Mouse (Mus musculus): ENCODE data around the gene Mxd3. TPM values are rescaled to one million over a fixed set of nuclear protein-coding genes. Genes with fewer than 3 reads are reported as not detected.
A peak's percentile ranks its signal among the peaks of the same experiment; 100 is the strongest.

Mxd3 gene
- polyA plus RNA-seq, 2 experiments: 44.1 to 59.8 TPM

GRCm38 (mm10) chr13:55288854-55289253, 40.8 kb downstream of the Mxd3 start:
- Histone ChIP-seq H3K36me3 (ENCODE audit: control insufficient read depth, insufficient read depth, low read length) (peaks cover 80% of the 10 kb centered on the region), H3K27me3 (ENCODE audit: control insufficient read depth, insufficient read depth, low read length) (no peaks in the 10 kb centered on the region), H3K27ac (replicated peaks; ENCODE audit: low read depth, low read length) (no peak overlapping the region), H3K4me1 (ENCODE audit: control insufficient read depth, insufficient read depth, low read length) (no peaks in the 10 kb centered on the region), H3K4me3 (replicated peaks; ENCODE audit: low read length) (no peak overlapping the region), H3K9ac (ENCODE audit: low read depth, low read length, severe bottlenecking) (no peak overlapping the region), H3K4me2 (replicated peaks; ENCODE audit: low read depth, low read length, severe bottlenecking) (no peak overlapping the region), H3K9me3 (ENCODE audit: control insufficient read depth, low read length) (no peaks in the 10 kb centered on the region)
- 87% methylated on average over 3 of the region's 3 CpGs for WGBS
- ATAC-seq (ENCODE audit: low FRiP score, low read depth) (no peak), DNase-seq (ENCODE audit: low spot score) (no peak)
- no peak for TF ChIP-seq POLR2A (IDR thresholded peaks at IDR 0.05; ENCODE audit: borderline replicate concordance, extremely low read depth, insufficient read depth, insufficient read length)

- Histone ChIP-seq H3K4me3 (replicated peaks; ENCODE audit: low read length) (no peak overlapping the region), H3K9me3 (ENCODE audit: control insufficient read depth, low read length) (no peaks in the 10 kb centered on the region), H3K4me2 (replicated peaks; ENCODE audit: low read depth, low read length, severe bottlenecking) (no peak overlapping the region), H3K9ac (ENCODE audit: low read depth, low read length, severe bottlenecking) (no peak overlapping the region), H3K4me1 (ENCODE audit: control insufficient read depth, insufficient read depth, low read length) (no peaks in the 10 kb centered on the region), H3K36me3 (ENCODE audit: control insufficient read depth, insufficient read depth, low read length) (peaks cover 71% of the 10 kb centered on the region), H3K27ac (replicated peaks; ENCODE audit: low read depth, low read length) (no peak overlapping the region), H3K27me3 (ENCODE audit: control insufficient read depth, insufficient read depth, low read length) (no peaks in the 10 kb centered on the region)
- DNase-seq (ENCODE audit: low spot score) (no peak), ATAC-seq (ENCODE audit: low FRiP score, low read depth) (no peak)
- WGBS: 95% methylated on average over 5 of the region's 5 CpGs
- TF ChIP-seq POLR2A (IDR thresholded peaks at IDR 0.05; ENCODE audit: borderline replicate concordance, extremely low read depth, insufficient read depth, insufficient read length): no peak
Measured at GRCm38 (mm10) chr13:55277646-55278045, 52.0 kb downstream of the Mxd3 start.

- peak; percentile 12 for DNase-seq (ENCODE audit: low spot score)
- TF ChIP-seq POLR2A (IDR thresholded peaks at IDR 0.05; ENCODE audit: borderline replicate concordance, extremely low read depth, insufficient read depth, insufficient read length): no peak
- Histone ChIP-seq H3K27ac (replicated peaks; ENCODE audit: low read depth, low read length) (no peak overlapping the region), H3K9me3 (ENCODE audit: control insufficient read depth, low read length) (no peaks in the 10 kb centered on the region), H3K27me3 (ENCODE audit: control insufficient read depth, insufficient read depth, low read length) (no peaks in the 10 kb centered on the region), H3K4me2 (replicated peaks; ENCODE audit: low read depth, low read length, severe bottlenecking) (no peak overlapping the region), H3K36me3 (ENCODE audit: control insufficient read depth, insufficient read depth, low read length) (peaks cover 71% of the 10 kb centered on the region), H3K4me1 (ENCODE audit: control insufficient read depth, insufficient read depth, low read length) (no peaks in the 10 kb centered on the region), H3K4me3 (replicated peaks; ENCODE audit: low read length) (no peak overlapping the region), H3K9ac (ENCODE audit: low read depth, low read length, severe bottlenecking) (no peak overlapping the region)
- no peak for ATAC-seq (ENCODE audit: low FRiP score, low read depth)
- 70% methylated on average over 5 of the region's 5 CpGs for WGBS
Measured at GRCm38 (mm10) chr13:55277203-55277602, 52.4 kb downstream of the Mxd3 start.

Other genes with a start within 250 kb of the Mxd3 start
- gene Uimc1, start 229.5 kb downstream of the Mxd3 start, polyA plus RNA-seq (2012; rRNA removed): 17.5 and 28.5 TPM in 2 replicates
- 27.1 and 30.6 TPM in 2 replicates for gene Uimc1, start 229.5 kb downstream of the Mxd3 start, polyA plus RNA-seq (2014; fragmentation: Nextera tagmentation; extraction: Ambion mirVana)
- 48.6 and 50.8 TPM in 2 replicates for gene Zfp346, start 224.5 kb downstream of the Mxd3 start, polyA plus RNA-seq (2012; rRNA removed)
- 27.0 and 28.9 TPM in 2 replicates for gene Zfp346, start 224.5 kb downstream of the Mxd3 start, polyA plus RNA-seq (2014; fragmentation: Nextera tagmentation; extraction: Ambion mirVana)
- not detected in 2 replicates for gene Gm17617, start 196.3 kb downstream of the Mxd3 start, polyA plus RNA-seq (2012; rRNA removed)
- gene Gm17617, start 196.3 kb downstream of the Mxd3 start, polyA plus RNA-seq (2014; fragmentation: Nextera tagmentation; extraction: Ambion mirVana): not detected in 2 replicates
- 38.9 and 47.4 TPM in 2 replicates for gene Fgfr4, start 177.2 kb downstream of the Mxd3 start, polyA plus RNA-seq (2012; rRNA removed)
- gene Fgfr4, start 177.2 kb downstream of the Mxd3 start, polyA plus RNA-seq (2014; fragmentation: Nextera tagmentation; extraction: Ambion mirVana): 10.9 and 12.1 TPM in 2 replicates
- gene Nsd1, start 120.0 kb downstream of the Mxd3 start, polyA plus RNA-seq (2012; rRNA removed): 40.0 and 41.6 TPM in 2 replicates
- 65.8 and 66.5 TPM in 2 replicates for gene Nsd1, start 120.0 kb downstream of the Mxd3 start, polyA plus RNA-seq (2014; fragmentation: Nextera tagmentation; extraction: Ambion mirVana)
- gene Prelid1, start 9.3 kb downstream of the Mxd3 start, polyA plus RNA-seq (2012; rRNA removed): 282 and 315 TPM in 2 replicates
- gene Prelid1, start 9.3 kb downstream of the Mxd3 start, polyA plus RNA-seq (2014; fragmentation: Nextera tagmentation; extraction: Ambion mirVana): 450 and 476 TPM in 2 replicates
- gene Rab24, start 7.9 kb downstream of the Mxd3 start, polyA plus RNA-seq (2012; rRNA removed): 154 and 165 TPM in 2 replicates
- gene Rab24, start 7.9 kb downstream of the Mxd3 start, polyA plus RNA-seq (2014; fragmentation: Nextera tagmentation; extraction: Ambion mirVana): 109 and 116 TPM in 2 replicates
- gene Lman2, start 33.0 kb upstream of the Mxd3 start, polyA plus RNA-seq (2012; rRNA removed): 84.4 and 101 TPM in 2 replicates
- 92.9 and 101 TPM in 2 replicates for gene Lman2, start 33.0 kb upstream of the Mxd3 start, polyA plus RNA-seq (2014; fragmentation: Nextera tagmentation; extraction: Ambion mirVana)
- gene Rgs14, start 39.9 kb upstream of the Mxd3 start, polyA plus RNA-seq (2012; rRNA removed): 1.8 and 1.9 TPM in 2 replicates
- gene Rgs14, start 39.9 kb upstream of the Mxd3 start, polyA plus RNA-seq (2014; fragmentation: Nextera tagmentation; extraction: Ambion mirVana): 1.3 and 2.4 TPM in 2 replicates
- not detected in 2 replicates for gene Slc34a1, start 68.4 kb upstream of the Mxd3 start, polyA plus RNA-seq (2012; rRNA removed)
- not detected in 2 replicates for gene Slc34a1, start 68.4 kb upstream of the Mxd3 start, polyA plus RNA-seq (2014; fragmentation: Nextera tagmentation; extraction: Ambion mirVana)
- gene Pfn3, start 85.4 kb upstream of the Mxd3 start, polyA plus RNA-seq (2012; rRNA removed): 0.52 TPM in 1 of 2 replicates, not detected in the other
- not detected in 2 replicates for gene Pfn3, start 85.4 kb upstream of the Mxd3 start, polyA plus RNA-seq (2014; fragmentation: Nextera tagmentation; extraction: Ambion mirVana)
- gene F12, start 97.0 kb upstream of the Mxd3 start, polyA plus RNA-seq (2012; rRNA removed): 0.09 and 0.11 TPM in 2 replicates
- gene F12, start 97.0 kb upstream of the Mxd3 start, polyA plus RNA-seq (2014; fragmentation: Nextera tagmentation; extraction: Ambion mirVana): not detected in 2 replicates
- 81.4 and 92.8 TPM in 2 replicates for gene Grk6, start 115.2 kb upstream of the Mxd3 start, polyA plus RNA-seq (2012; rRNA removed)
- 51.7 and 57.5 TPM in 2 replicates for gene Grk6, start 115.2 kb upstream of the Mxd3 start, polyA plus RNA-seq (2014; fragmentation: Nextera tagmentation; extraction: Ambion mirVana)
- 18.6 and 28.4 TPM in 2 replicates for gene Prr7, start 134.4 kb upstream of the Mxd3 start, polyA plus RNA-seq (2012; rRNA removed)
- gene Prr7, start 134.4 kb upstream of the Mxd3 start, polyA plus RNA-seq (2014; fragmentation: Nextera tagmentation; extraction: Ambion mirVana): 1.4 and 2.3 TPM in 2 replicates
- 266 and 303 TPM in 2 replicates for gene Dbn1, start 158.3 kb upstream of the Mxd3 start, polyA plus RNA-seq (2012; rRNA removed)
- 153 and 178 TPM in 2 replicates for gene Dbn1, start 158.3 kb upstream of the Mxd3 start, polyA plus RNA-seq (2014; fragmentation: Nextera tagmentation; extraction: Ambion mirVana)
- gene Pdlim7, start 183.9 kb upstream of the Mxd3 start, polyA plus RNA-seq (2012; rRNA removed): 137 and 192 TPM in 2 replicates
- gene Pdlim7, start 183.9 kb upstream of the Mxd3 start, polyA plus RNA-seq (2014; fragmentation: Nextera tagmentation; extraction: Ambion mirVana): 148 and 162 TPM in 2 replicates
- 9.1 and 9.8 TPM in 2 replicates for gene Dok3, start 199.5 kb upstream of the Mxd3 start, polyA plus RNA-seq (2012; rRNA removed)
- 2.4 and 4.4 TPM in 2 replicates for gene Dok3, start 199.5 kb upstream of the Mxd3 start, polyA plus RNA-seq (2014; fragmentation: Nextera tagmentation; extraction: Ambion mirVana)
- 89.3 and 92.6 TPM in 2 replicates for gene Ddx41, start 206.8 kb upstream of the Mxd3 start, polyA plus RNA-seq (2012; rRNA removed)
- 59.9 and 61.6 TPM in 2 replicates for gene Ddx41, start 206.8 kb upstream of the Mxd3 start, polyA plus RNA-seq (2014; fragmentation: Nextera tagmentation; extraction: Ambion mirVana)
- gene Fam193b, start 241.3 kb upstream of the Mxd3 start, polyA plus RNA-seq (2012; rRNA removed): 140 and 159 TPM in 2 replicates
- 35.9 and 40.7 TPM in 2 replicates for gene Fam193b, start 241.3 kb upstream of the Mxd3 start, polyA plus RNA-seq (2014; fragmentation: Nextera tagmentation; extraction: Ambion mirVana)
- gene Tmed9, start 243.9 kb upstream of the Mxd3 start, polyA plus RNA-seq (2012; rRNA removed): 182 and 228 TPM in 2 replicates
- 78.6 and 83.0 TPM in 2 replicates for gene Tmed9, start 243.9 kb upstream of the Mxd3 start, polyA plus RNA-seq (2014; fragmentation: Nextera tagmentation; extraction: Ambion mirVana)